Mouse (Mus musculus) c-Kit-positive CD71-positive TER-119-negative erythroid progenitor cells, embryonic 14.5 days (primary cell): Measurements from ENCODE around the gene Zfp969.
"Not testable (repeated sequence)": the region's sequence is repeated elsewhere in the genome, so short reads cannot be mapped to it uniquely, and the experiment has no call there.

Experiments
- DNase-seq: peaks from one replicate; pipeline ENCODE4 v3.0.0-alpha.2; 2013; ENCODE audit warnings: low read depth

Zfp969 gene

GRCm38 (mm10) chr2:175703546-175703945 lies at the start of gene Zfp969:
Zfp969 (minus strand) TSS chr2:175703646.
- not testable (repeated sequence) for DNase-seq

GRCm38 (mm10) chr2:175741237-175741636 lies 37.8 kb upstream of the Zfp969 start, which contains the start of gene Gm2007:
Gm2007 (plus strand) TSS chr2:175741537.
- not testable (repeated sequence) for DNase-seq

- not testable (repeated sequence) for DNase-seq
Observed at GRCm38 (mm10) chr2:175643678-175644077, 59.8 kb downstream of the Zfp969 start, which contains the start of gene Gm11007. Gm11007 (plus strand) TSS chr2:175643978.
